Mouse (Mus musculus): ENCODE data around the gene Ltbp3.
A peak's percentile ranks its signal among the peaks of the same experiment; 100 is the strongest.
"Not testable (repeated sequence)": the region's sequence is repeated elsewhere in the genome, so short reads cannot be mapped to it uniquely, and the experiment has no call there.

The Ltbp3 gene

GRCm38 (mm10) chr19:5791329-5791728 is 50.6 kb downstream of the Ltbp3 start:
- DNase-seq (ENCODE audit: low read depth, low spot score) = no peak

GRCm38 (mm10) chr19:5793116-5793515 is 52.4 kb downstream of the Ltbp3 start:
- no peak for DNase-seq (ENCODE audit: low read depth, low spot score)

- DNase-seq (ENCODE audit: low read depth, low spot score) = not testable (repeated sequence)
These were observed 53.4 kb downstream of the Ltbp3 start for GRCm38 (mm10) chr19:5793917-5794770.

GRCm38 (mm10) chr19:5794771-5795576 is 54.3 kb downstream of the Ltbp3 start:
- no peak for DNase-seq (ENCODE audit: low read depth, low spot score)

- no peak for DNase-seq (ENCODE audit: low read depth, low spot score)
These were observed 55.2 kb downstream of the Ltbp3 start for GRCm38 (mm10) chr19:5795668-5796572.

DNA sequence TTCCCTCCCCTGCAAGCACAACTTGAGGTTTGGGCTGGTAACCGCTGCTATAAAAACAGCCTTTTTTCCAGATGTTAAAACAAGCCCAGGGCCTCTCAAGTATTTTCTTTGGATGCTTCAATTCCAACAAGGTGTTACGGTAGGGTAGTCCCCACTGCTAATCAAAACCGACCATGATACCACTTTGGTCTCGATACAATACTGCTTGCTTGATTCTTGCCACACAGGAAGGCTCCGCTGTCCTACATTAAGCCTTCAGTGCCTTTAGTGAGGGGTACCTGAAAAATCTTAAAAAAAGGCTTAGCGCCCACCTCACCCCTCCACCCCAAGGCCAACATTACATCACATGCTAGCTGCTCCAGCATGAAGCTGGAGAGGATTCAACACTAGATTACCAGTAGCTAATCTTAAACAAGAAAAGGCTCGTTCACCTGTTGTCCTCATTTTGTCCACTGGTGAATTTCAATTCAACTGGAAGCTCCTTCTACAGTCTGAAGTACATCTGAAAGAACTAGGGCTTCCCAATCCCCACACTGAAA is 55.9 kb downstream of the Ltbp3 start:
- DNase-seq (ENCODE audit: low read depth, low spot score) = no peak

DNA sequence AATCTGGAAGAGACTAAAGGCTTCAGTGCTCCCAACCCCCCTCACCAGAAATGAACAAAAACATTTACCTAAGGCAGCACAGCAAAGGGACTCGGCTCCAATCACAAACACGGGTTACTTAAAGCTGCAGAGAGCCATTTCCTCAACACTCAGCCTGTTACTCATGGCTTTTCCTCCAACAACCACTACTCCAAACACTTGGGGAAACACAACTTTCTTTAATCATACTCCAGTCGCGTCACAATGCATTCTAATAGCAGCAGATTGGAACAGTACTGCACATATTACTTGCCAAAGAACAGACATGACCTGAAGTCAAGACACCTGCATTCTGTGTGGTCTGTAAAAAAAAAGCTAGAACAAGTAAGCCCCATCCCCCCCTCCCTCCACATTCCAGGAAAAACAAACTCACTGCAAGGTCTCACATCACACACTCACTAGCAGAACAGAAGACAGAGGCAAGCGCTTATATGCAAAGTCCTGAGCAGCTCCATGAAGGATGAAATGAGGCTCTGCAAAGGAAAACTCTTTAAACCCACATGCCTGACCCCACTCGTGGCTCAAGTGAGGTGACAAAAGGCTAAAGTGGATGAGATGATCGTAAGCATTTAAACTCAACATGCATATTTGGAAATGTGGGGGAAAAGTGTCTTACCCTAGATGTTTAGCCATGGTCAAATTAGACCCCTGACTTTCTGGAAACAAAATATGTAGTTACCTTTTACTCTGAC is 56.8 kb downstream of the Ltbp3 start:
- DNase-seq (ENCODE audit: low read depth, low spot score) = no peak

GRCm38 (mm10) chr19:5798700-5799479 is 58.2 kb downstream of the Ltbp3 start:
- DNase-seq (ENCODE audit: low read depth, low spot score) = no peak

DNA sequence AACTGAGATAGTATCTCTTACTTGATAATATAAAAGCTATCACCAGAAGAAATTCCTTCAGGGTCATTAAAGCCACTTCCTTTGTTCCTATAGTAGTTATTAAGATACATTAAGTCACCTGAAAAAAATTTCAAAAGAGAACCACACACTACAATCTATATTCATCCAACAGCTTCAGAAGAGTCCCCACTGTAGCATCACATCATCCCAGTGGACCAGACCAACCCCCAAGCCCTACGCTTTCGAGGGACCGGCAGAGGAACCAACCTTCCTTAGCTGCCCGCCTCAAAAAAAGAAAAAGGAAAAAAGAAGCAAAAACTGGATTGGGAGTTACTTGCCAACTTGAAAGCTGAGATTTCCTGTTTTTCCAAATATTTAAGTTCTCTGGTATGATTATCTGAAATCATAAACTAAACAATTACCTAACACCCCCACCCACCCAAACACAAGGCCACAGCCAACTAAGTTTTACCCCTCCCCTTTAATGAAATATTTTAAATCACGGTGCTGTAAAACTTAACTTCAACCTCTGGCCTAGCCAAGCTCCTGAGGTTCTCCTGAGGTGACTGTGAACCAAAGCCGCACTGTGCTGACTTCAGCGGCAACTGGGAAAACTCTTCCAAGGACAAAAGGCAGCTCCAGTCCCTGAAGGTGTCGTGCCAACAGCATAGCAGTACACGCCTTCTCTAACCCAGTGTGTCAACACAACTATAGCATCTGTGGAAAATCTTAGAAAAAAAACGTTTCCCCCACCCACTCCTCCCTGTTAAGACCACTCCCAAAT is 59.1 kb downstream of the Ltbp3 start:
- DNase-seq (ENCODE audit: low read depth, low spot score) = no peak

- DNase-seq (ENCODE audit: low read depth, low spot score) = no peak
These were observed 59.6 kb downstream of the Ltbp3 start for GRCm38 (mm10) chr19:5800350-5800631.

DNA sequence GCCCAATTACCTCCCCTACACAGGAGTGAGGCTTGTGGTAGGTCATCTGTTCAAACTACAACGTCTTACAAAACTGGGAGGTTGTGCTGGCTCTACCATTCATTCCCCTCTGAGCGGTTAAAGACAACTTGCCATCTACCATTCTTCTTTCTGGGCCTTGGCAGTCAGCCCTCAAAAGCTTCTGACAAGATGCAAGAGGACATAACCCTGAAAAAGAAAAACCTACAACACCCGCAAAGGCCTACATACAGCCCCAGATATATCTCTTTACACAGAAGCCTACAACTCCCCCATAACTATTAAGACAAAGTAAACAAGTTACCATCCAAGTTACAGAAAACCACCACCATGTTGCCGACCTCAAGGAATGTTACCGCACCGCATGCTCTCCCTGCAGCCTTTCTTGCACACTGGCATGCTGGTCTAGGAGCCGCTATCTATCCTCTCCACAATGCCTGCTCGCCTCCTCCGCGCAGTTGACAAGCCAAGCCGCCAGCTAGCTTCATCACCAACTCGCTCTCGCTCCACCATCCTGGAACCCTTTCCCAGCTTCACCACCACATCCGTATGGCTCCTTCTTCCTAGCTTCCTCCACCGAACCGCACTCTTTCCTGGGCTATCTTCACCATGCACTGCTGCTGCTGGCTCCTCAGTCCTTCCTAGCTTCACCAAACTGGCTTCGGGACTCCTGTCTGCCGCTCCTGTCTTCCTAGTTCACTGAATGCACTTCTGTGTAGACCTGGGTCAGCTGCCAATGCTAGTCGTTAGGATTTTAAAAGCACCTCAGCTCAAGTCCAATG is 60.1 kb downstream of the Ltbp3 start:
- no peak for DNase-seq (ENCODE audit: low read depth, low spot score)

DNA sequence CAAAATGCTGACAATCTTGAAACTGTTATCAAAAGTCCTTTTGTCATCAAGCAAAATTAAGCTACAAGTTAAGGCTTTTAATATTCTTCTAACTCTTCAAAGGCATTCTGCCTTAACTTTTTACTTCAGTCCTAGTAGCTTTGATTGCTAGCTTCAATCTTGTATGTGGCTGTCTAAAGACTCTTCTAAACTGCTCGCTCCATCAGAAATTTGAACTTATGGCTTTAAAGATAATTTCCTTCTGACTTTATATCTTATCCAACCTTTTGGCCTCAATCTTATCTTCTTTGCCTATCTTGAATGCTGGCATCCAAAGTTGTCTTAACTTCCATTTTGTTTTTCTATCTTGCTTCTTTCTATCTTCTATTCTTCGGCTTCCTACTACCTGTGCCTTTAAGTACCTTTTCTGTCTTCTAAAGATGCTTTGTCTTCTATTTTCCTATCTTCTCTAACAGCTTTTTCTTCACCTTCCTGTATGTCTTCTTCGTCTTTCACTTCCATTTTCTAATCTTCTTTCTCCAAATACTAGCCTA is 60.8 kb downstream of the Ltbp3 start:
- no peak for DNase-seq (ENCODE audit: low read depth, low spot score)

DNA sequence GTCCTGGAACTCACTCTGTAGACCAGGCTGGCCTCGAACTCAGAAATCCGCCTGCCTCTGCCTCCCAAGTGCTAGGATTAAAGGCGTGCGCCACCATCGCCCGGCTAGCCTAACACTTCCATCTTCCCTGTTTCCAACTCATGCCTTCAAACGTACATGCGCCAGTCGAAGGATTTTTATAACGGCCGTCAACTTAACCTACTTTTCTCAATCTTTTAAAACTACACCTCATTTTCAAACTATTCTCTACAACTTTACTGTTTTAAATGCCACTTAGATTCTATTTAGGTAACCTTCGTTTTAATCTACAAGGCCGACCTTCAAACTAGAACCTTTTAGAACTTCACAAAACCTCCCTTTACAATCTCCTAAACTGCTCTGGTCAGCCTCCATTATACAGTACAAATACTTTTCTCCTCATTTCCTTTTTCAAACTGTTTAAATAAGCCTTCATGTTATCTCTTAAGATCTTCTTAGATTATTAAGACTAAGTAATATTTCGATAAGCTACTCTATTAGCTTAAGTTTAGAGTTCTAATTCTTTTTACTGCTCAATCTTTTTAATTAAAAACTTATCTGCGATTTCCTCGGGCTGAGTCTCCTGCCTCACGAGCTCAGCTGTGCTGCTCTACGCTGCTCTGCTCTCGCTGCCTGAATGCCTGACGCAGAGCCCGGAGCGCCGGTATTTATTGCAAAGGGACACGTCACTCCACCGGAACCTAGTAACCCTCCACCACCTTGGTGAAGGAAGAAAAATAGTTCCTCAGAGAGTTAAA is 61.5 kb downstream of the Ltbp3 start:
- DNase-seq (ENCODE audit: low read depth, low spot score) = peak; percentile 93

DNA sequence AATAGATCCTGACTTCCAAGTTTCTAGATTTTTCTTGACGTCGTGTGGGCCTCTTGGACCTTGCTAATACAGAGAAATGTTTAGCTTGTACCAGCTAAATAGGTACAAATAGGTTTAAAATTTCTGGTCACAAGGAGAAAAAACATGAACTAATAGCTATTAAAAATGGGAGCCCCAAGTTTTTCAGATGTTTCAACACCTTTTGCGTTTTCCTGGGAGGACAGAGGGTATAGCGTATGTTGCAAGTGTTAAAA is 62.0 kb downstream of the Ltbp3 start:
- no peak for DNase-seq (ENCODE audit: low read depth, low spot score)

GRCm38 (mm10) chr19:5803041-5803880 is 62.6 kb downstream of the Ltbp3 start:
- DNase-seq (ENCODE audit: low read depth, low spot score) = peak; percentile 97

DNA sequence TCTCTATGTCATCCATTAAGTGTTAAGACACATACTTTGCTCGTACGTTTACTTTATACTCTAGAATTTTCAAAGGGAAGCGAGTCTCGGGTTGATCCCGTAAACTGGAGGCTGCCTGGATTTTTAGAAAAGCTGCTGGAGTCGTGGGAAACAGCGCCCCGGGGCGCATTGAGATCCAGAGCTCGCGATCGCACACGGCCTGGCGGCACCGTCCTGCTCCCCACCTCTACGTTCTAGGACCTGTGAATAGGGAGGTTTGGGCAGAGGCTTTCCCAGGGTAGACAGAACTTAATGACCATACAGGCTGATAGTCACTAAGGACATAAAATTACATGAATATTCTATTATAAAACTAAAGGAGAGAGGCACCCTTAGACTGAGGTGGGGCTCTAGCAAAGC is 63.2 kb downstream of the Ltbp3 start:
- DNase-seq (ENCODE audit: low read depth, low spot score) = no peak

DNA sequence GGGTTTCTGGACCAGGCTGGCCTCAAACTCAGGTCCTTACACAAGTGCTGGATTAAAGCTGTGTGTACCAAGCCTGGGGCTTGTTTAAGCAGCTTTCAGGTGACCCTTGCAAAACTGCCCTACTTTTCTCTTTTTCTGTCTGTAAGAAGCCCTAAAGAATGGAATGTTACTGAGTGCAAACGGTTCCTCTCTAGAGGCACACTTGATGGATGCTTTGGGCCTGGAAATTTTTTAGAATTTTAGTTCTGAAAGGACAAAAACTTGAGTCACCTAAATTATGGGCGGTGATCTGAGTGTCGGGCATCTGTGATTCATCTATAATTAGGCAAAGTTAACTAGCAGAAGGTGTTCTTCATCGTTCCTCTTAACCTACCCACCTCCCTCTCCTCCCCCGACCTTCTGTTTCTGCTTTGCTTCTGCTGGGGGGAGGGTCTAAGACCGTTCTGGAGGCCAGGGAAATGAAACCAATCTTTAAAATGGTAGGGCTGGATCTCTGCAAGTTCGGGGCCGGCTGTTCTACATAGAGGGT is 63.7 kb downstream of the Ltbp3 start:
- DNase-seq (ENCODE audit: low read depth, low spot score) = peak; percentile 90
